Mouse (Mus musculus) ZHBTc4 (cell line): ENCODE data around the gene Rhox3f.
"Not testable (repeated sequence)": the region's sequence is repeated elsewhere in the genome, so short reads cannot be mapped to it uniquely, and the experiment has no call there.

Experiments
- DNase-seq: peaks from one replicate; pipeline ENCODE4 v3.0.0-alpha.2; 2011; ENCODE audit warnings: low read depth, low spot score

Gene Rhox3f

DNA sequence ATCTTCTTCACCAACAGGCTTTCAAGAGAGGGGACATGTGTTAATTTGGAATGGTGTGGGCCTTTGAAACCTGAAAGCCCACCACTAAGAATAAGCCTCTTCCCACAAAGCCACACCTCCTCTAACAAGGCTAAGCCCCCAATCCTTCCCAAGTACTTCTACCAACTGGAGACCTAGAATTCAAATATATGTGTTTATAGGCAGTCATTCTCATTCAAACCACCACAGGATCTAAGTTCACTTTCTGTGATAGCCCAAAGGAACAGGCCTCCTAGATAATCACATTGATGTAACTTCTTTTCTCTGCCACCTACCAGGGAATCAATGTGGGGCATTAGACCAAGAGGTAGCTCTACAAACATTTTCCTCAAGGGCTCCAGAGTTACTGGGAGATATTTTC, at the start of gene Rhox3f:
Gene Rhox3f, plus strand, starts transcription at position 301 of the 400 bp plus-strand sequence.
- not testable (repeated sequence) for DNase-seq

DNA sequence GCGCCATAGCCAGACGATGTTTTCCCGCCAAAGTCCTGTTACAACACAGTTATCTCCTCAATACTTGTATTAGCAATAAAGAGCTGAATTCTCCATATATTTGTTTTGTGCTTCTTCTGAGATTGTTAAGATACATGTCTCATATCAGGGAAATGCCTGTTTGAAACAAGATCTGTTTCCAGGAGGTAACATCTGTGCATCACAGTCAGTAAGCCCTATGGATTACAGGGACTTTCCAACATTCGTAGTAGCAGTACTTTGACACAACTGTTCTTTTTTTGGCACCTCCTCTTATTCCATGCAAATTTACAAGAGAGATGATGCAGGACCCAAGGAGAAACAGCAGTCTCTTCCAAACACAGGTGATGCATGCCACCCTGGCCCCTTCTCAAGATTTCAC, 39.1 kb upstream of the Rhox3f start, which contains the start of gene Rhox3e:
Gene Rhox3e, plus strand, starts transcription at position 301 of the 400 bp plus-strand sequence.
- DNase-seq: not testable (repeated sequence)

- DNase-seq: not testable (repeated sequence)
Measured at GRCm38 (mm10) chrX:37557112-37557511, 23.7 kb upstream of the Rhox3f start, which contains the start of gene Rhox4e. Gene Rhox4e (plus strand): TSS chrX:37557412.

DNA sequence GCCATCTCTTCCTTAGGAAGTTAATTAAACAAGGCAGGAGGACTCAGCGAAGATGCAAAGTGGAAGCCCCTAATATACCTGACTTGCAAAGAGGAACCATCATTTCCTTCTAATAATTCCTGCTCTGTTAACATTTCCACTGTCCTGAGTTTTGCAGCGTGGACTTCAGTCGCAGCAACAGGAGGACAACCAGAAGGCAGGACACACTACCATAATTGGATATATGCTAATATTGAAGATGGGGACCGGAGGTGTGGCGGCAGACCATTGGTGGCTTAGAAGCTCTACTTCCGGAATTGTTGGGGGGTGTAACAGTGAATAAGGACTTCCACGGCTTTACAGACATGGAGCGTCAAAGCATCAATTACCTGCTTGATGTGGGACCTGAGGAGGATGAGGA, 9.7 kb upstream of the Rhox3f start, which contains the start of gene Rhox2f:
Gene Rhox2f, plus strand, starts transcription at position 301 of the 400 bp plus-strand sequence.
- DNase-seq: not testable (repeated sequence)

GRCm38 (mm10) chrX:37572638-37573037, 8.2 kb upstream of the Rhox3f start:
- DNase-seq: not testable (repeated sequence)

GRCm38 (mm10) chrX:37607604-37608003, 26.8 kb downstream of the Rhox3f start, which contains the start of gene Rhox4f:
Gene Rhox4f (minus strand): TSS chrX:37607704.
- not testable (repeated sequence) for DNase-seq

DNA sequence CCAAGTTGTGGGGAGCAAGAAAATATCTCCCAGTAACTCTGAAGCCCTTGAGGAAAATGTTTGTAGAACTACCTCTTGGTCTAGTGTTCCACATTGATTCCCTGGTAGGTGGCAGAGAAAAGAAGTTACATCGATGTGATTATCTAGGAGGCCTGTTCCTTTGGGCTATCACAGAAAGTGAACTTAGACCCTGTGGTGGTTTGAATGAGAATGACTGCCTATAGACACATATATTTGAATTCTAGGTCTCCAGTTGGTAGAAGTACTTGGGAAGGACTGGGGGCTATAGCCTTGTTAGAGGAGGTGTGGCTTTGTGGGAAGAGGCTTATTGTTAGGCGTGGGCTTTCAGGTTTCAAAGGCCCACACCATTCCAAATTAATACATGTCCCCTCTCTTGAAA, 47.7 kb downstream of the Rhox3f start, which contains the start of gene Rhox3g:
Gene Rhox3g, minus strand, starts transcription at position 101 of the 400 bp plus-strand sequence.
- not testable (repeated sequence) for DNase-seq
